Mouse (Mus musculus) myocyte (in vitro differentiated cells): Measurements from ENCODE around the gene Ttyh3.

ENCODE experiments used
- CEBPB ChIP-seq: IDR thresholded peaks from 2 replicates; pipeline ENCODE4 v1.6.1; 2011; ENCODE audit warnings: mild to moderate bottlenecking, moderate library complexity; ENCODE audit not compliant: poor library complexity, insufficient read depth, severe bottlenecking
- E2F4 ChIP-seq: IDR thresholded peaks from one replicate; pipeline ENCODE4 v1.6.1; 2011; ENCODE audit warnings: mild to moderate bottlenecking, control low read depth, moderate library complexity; ENCODE audit not compliant: insufficient read depth
- MAX ChIP-seq: IDR thresholded peaks from one replicate; pipeline ENCODE4 v1.6.1; 2011; ENCODE audit warnings: low read depth, mild to moderate bottlenecking, control low read depth
- MYOD1 ChIP-seq, 3 experiments: IDR thresholded peaks; one replicate each; pipeline ENCODE4 v1.6.1; 2011; ENCODE audit warnings: control low read depth in 2 of 3, low read depth in 2 of 3, mild to moderate bottlenecking in 2 of 3, moderate library complexity in 1 of 3; ENCODE audit not compliant: insufficient read length in 2 of 3, control insufficient read depth in 1 of 3
- MYOG ChIP-seq, 3 experiments: IDR thresholded peaks; one replicate each; pipeline ENCODE4 v1.6.1; 2011; ENCODE audit warnings: control low read depth in 2 of 3, low read depth in 2 of 3, mild to moderate bottlenecking in 2 of 3; ENCODE audit not compliant: insufficient read length in 2 of 3, control insufficient read depth in 1 of 3, insufficient read depth in 1 of 3
- POLR2A ChIP-seq: IDR thresholded peaks from one replicate; pipeline ENCODE4 v1.6.1; 2011; ENCODE audit warnings: low read depth, mild to moderate bottlenecking, control low read depth, moderate library complexity; ENCODE audit not compliant: insufficient read length
- POLR2AphosphoS2 ChIP-seq: IDR thresholded peaks from one replicate; pipeline ENCODE4 v1.6.1; 2011; ENCODE audit warnings: low read depth, control low read depth; ENCODE audit not compliant: insufficient read length
- REST ChIP-seq: IDR thresholded peaks from one replicate; pipeline ENCODE4 v1.6.1; 2011; ENCODE audit warnings: mild to moderate bottlenecking, control low read depth, moderate library complexity; ENCODE audit not compliant: insufficient read depth, insufficient read length
- SRF ChIP-seq: IDR thresholded peaks from one replicate; pipeline ENCODE4 v1.6.1; 2011; ENCODE audit warnings: low read depth; ENCODE audit not compliant: control insufficient read depth, insufficient read length
- TCF12 ChIP-seq: IDR thresholded peaks from one replicate; pipeline ENCODE4 v1.6.1; 2011; ENCODE audit warnings: mild to moderate bottlenecking, control low read depth; ENCODE audit not compliant: poor library complexity, insufficient read depth, severe bottlenecking
- TCF3 ChIP-seq: IDR thresholded peaks from one replicate; pipeline ENCODE4 v1.6.1; 2011; ENCODE audit warnings: low read depth, control low read depth; ENCODE audit not compliant: insufficient read length
- USF1 ChIP-seq: IDR thresholded peaks from one replicate; pipeline ENCODE4 v1.6.1; 2011; ENCODE audit warnings: low read depth, mild to moderate bottlenecking, control low read depth, moderate library complexity

GRCm38 (mm10) chr5:140637989-140638388, 10.8 kb downstream of the Ttyh3 start:
- TF ChIP-seq USF1 = no peak
- no peak for TF ChIP-seq POLR2A
- TF ChIP-seq MYOD1 (IDR thresholded peaks at IDR 0.05; ENCODE audit: control insufficient read depth in 1 of 3, insufficient read length in 2 of 3, low read depth in 2 of 3) = no peak
- no peak for TF ChIP-seq MYOG (IDR thresholded peaks at IDR 0.05; ENCODE audit: control insufficient read depth in 1 of 3, insufficient read depth in 1 of 3, insufficient read length in 2 of 3, low read depth in 2 of 3)
- no peak for TF ChIP-seq TCF12
- no peak for TF ChIP-seq E2F4
- no peak for TF ChIP-seq POLR2AphosphoS2
- no peak for TF ChIP-seq CEBPB
- TF ChIP-seq SRF = no peak
- no peak for TF ChIP-seq MAX
- no peak for TF ChIP-seq TCF3
- no peak for TF ChIP-seq REST
